Comparison of ENCODE assay signal across 12 mouse cellular contexts in genomic region chr19:4196548-4196947, GRCm38 (mm10). TPM values are rescaled to one million over a fixed set of nuclear protein-coding genes. Genes with fewer than 3 reads are reported as not detected.
DNase-seq lines count a peak whose midpoint lies in the region; ATAC-seq and TF ChIP-seq lines count a peak whose summit lies in the region.
"Had no signal": no experiment of that assay in that cellular context is flagged by ENCODE, and none has a peak within 500 bp of the region (broad histone marks: within the 10 kb centered on the region; RNA-seq: fewer than 3 reads in every experiment).

No protein-coding gene starts in this region.

- H3K27me3 ChIP-seq in lung, embryonic 14.5 days (ENCODE audit: insufficient read depth, low read length) = no peaks in the 10 kb centered on the region
- no peaks in the 10 kb centered on the region for H3K27me3 ChIP-seq in embryonic facial prominence, embryonic 10.5 days (replicated peaks; ENCODE audit: low read depth, poor library complexity, severe bottlenecking)
- H3K27me3 ChIP-seq in limb, embryonic 15.5 days = no peaks in the 10 kb centered on the region
- H3K27me3 ChIP-seq: hindbrain, embryonic 15.5 days had no signal

- no peak overlapping the region for H3K4me3 ChIP-seq in gastrocnemius, adult 2 months
- no peak overlapping the region for H3K4me3 ChIP-seq in lung, embryonic 14.5 days (ENCODE audit: low read depth, low read length)
- no peak overlapping the region for H3K4me3 ChIP-seq in lung, adult 2 months (replicated peaks; ENCODE audit: extremely low read depth, low read depth, low read length)
- H3K4me3 ChIP-seq in embryonic facial prominence, embryonic 10.5 days = 0 out of 2 replicates have a peak overlapping the region, but pooled peaks have one; percentile 19
- H3K4me3 ChIP-seq in limb, embryonic 15.5 days = no peak overlapping the region
- H3K4me3 ChIP-seq: hindbrain, embryonic 15.5 days; left cerebral cortex, adult 2 months had no signal

- intact Hi-C loops in gastrocnemius, adult 2 months (cut with DNase I) = no loop called here

- H3K4me2 ChIP-seq in lung, embryonic 14.5 days = no peak overlapping the region
- no peak overlapping the region for H3K4me2 ChIP-seq in limb, embryonic 15.5 days
- H3K4me2 ChIP-seq: hindbrain, embryonic 15.5 days had no signal

- peaks cover 68% of the 10 kb centered on the region for H3K36me3 ChIP-seq in lung, embryonic 14.5 days (ENCODE audit: insufficient read depth)
- peaks cover 77% of the 10 kb centered on the region for H3K36me3 ChIP-seq in embryonic facial prominence, embryonic 10.5 days (replicated peaks)
- peaks cover 60% of the 10 kb centered on the region for H3K36me3 ChIP-seq in limb, embryonic 15.5 days

- peaks cover 15% of the 10 kb centered on the region for H3K4me1 ChIP-seq in lung, embryonic 14.5 days (ENCODE audit: insufficient read depth)
- H3K4me1 ChIP-seq in lung, adult 2 months (ENCODE audit: control insufficient read depth, insufficient read depth, low read length) = peaks cover 19% of the 10 kb centered on the region
- peaks cover 62% of the 10 kb centered on the region for H3K4me1 ChIP-seq in embryonic facial prominence, embryonic 10.5 days
- H3K4me1 ChIP-seq in limb, embryonic 15.5 days = peaks cover 60% of the 10 kb centered on the region

- no peak for ATAC-seq in lung, embryonic 14.5 days (ENCODE audit: insufficient read depth)
- no peak for ATAC-seq in limb, embryonic 15.5 days (ENCODE audit: insufficient number of reproducible peaks, low FRiP score, low TSS enrichment, low read depth)

- H3K9me3 ChIP-seq in lung, embryonic 14.5 days (ENCODE audit: low read depth, low read length) = no peaks in the 10 kb centered on the region
- H3K9me3 ChIP-seq in embryonic facial prominence, embryonic 10.5 days = no peaks in the 10 kb centered on the region
- no peaks in the 10 kb centered on the region for H3K9me3 ChIP-seq in limb, embryonic 15.5 days
- H3K9me3 ChIP-seq: hindbrain, embryonic 15.5 days had no signal

- TF ChIP-seq POLR2A in lung, adult 2 months (IDR thresholded peaks at IDR 0.05; ENCODE audit: borderline replicate concordance, extremely low read depth, low read depth, low read length) = no peak

- TF ChIP-seq CTCF in gastrocnemius, adult 2 months (IDR thresholded peaks at IDR 0.05) = no peak
- TF ChIP-seq CTCF in lung, embryonic 14.5 days (IDR thresholded peaks at IDR 0.05; ENCODE audit: low read depth) = no peak
- TF ChIP-seq CTCF in lung, adult 2 months (IDR thresholded peaks at IDR 0.05; ENCODE audit: insufficient read depth, low read length) = no peak

- peak; percentile 46 for DNase-seq in gastrocnemius, adult 2 months
- DNase-seq in gastrocnemius, postnatal 10 days = no peak
- DNase-seq in lung, embryonic 14.5 days = peak; percentile 15
- DNase-seq in lung, adult 2 months = no peak
- DNase-seq in embryonic facial prominence, embryonic 10.5 days (ENCODE audit: low spot score) = no peak
- DNase-seq in gastrocnemius, postnatal 4 days (ENCODE audit: low spot score in 2 of 2) = no peak
- DNase-seq: right cerebral cortex, postnatal 14 days; thymus, adult 18-20 months had no signal

- no peak overlapping the region for H3K9ac ChIP-seq in lung, embryonic 14.5 days
- H3K9ac ChIP-seq in limb, embryonic 15.5 days = no peak overlapping the region
- H3K9ac ChIP-seq: hindbrain, embryonic 15.5 days had no signal

- WGBS in lung, embryonic 14.5 days = 44% methylated on average over 5 of the region's 5 CpGs
- WGBS in lung, adult 2 months = 16% methylated on average over 5 of the region's 5 CpGs
- 49% methylated on average over 5 of the region's 5 CpGs for WGBS in embryonic facial prominence, embryonic 10.5 days
- WGBS in limb, embryonic 15.5 days = 10% methylated on average over 5 of the region's 5 CpGs

- H3K27ac ChIP-seq in gastrocnemius, adult 2 months = no peak overlapping the region
- no peak overlapping the region for H3K27ac ChIP-seq in lung, embryonic 14.5 days (ENCODE audit: low read depth)
- H3K27ac ChIP-seq in embryonic facial prominence, embryonic 10.5 days (replicated peaks) = peak overlapping the region; percentile 32; the same call in 1 of the 2 replicates
- peak overlapping the region; percentile 30 for H3K27ac ChIP-seq in limb, embryonic 15.5 days
- H3K27ac ChIP-seq: hindbrain, embryonic 15.5 days; left cerebral cortex, adult 2 months had no signal

RNA-seq across cellular contexts. Expression of gene Ppp1ca, which starts 4.7 kb away (rescaled TPM):
- 100 to 1,000 TPM; 201 to 214 TPM for total RNA-seq in gastrocnemius, adult 2 months (2021)
- total RNA-seq in gastrocnemius, postnatal 10 days (2021) = 100 to 1,000 TPM; 339 to 348 TPM
- polyA plus RNA-seq in lung, embryonic 14.5 days (2014; fragmentation: Nextera tagmentation; extraction: Ambion mirVana) = 960 and 994 TPM in 2 replicates
- 373 and 384 TPM in 2 replicates for polyA plus RNA-seq in lung, adult 2 months (2012; rRNA removed)
- 1,000 and 1,025 TPM in 2 replicates for polyA plus RNA-seq in embryonic facial prominence, embryonic 10.5 days (2016; fragmentation: Nextera tagmentation; extraction: Ambion mirVana)
- polyA plus RNA-seq in limb, embryonic 15.5 days (2015; fragmentation: Nextera tagmentation; extraction: Ambion mirVana) = 759 and 834 TPM in 2 replicates
- total RNA-seq in gastrocnemius, postnatal 4 days (2021) = 100 to 1,000 TPM; 432 to 472 TPM

RNA-seq across cellular contexts. Expression of gene Rad9a, which starts 4.9 kb away (rescaled TPM):
- 1 to 10 TPM; 2.8 to 3.4 TPM for total RNA-seq in gastrocnemius, adult 2 months (2021)
- 1 to 10 TPM; 4.1 to 6.0 TPM for total RNA-seq in gastrocnemius, postnatal 10 days (2021)
- 42.1 and 47.4 TPM in 2 replicates for polyA plus RNA-seq in lung, embryonic 14.5 days (2014; fragmentation: Nextera tagmentation; extraction: Ambion mirVana)
- polyA plus RNA-seq in lung, adult 2 months (2012; rRNA removed) = 32.3 and 36.9 TPM in 2 replicates
- 58.1 and 58.2 TPM in 2 replicates for polyA plus RNA-seq in embryonic facial prominence, embryonic 10.5 days (2016; fragmentation: Nextera tagmentation; extraction: Ambion mirVana)
- polyA plus RNA-seq in limb, embryonic 15.5 days (2015; fragmentation: Nextera tagmentation; extraction: Ambion mirVana) = 31.6 and 33.5 TPM in 2 replicates
- total RNA-seq in gastrocnemius, postnatal 4 days (2021) = 1 to 10 TPM; 7.3 to 8.3 TPM

RNA-seq across cellular contexts. Expression of gene Tbc1d10c, which starts 5.5 kb away (rescaled TPM):
- 1 to 10 TPM; 6.7 to 6.8 TPM for total RNA-seq in gastrocnemius, adult 2 months (2021)
- total RNA-seq in gastrocnemius, postnatal 10 days (2021) = 1 to 10 TPM; 3.2 to 3.8 TPM
- polyA plus RNA-seq in lung, embryonic 14.5 days (2014; fragmentation: Nextera tagmentation; extraction: Ambion mirVana) = 1.8 and 2.4 TPM in 2 replicates
- 23.6 and 24.2 TPM in 2 replicates for polyA plus RNA-seq in lung, adult 2 months (2012; rRNA removed)
- polyA plus RNA-seq in embryonic facial prominence, embryonic 10.5 days (2016; fragmentation: Nextera tagmentation; extraction: Ambion mirVana) = 0.57 and 1.4 TPM in 2 replicates
- polyA plus RNA-seq in limb, embryonic 15.5 days (2015; fragmentation: Nextera tagmentation; extraction: Ambion mirVana) = 3.9 and 4.5 TPM in 2 replicates
- 1 to 10 TPM; 5.1 to 5.2 TPM for total RNA-seq in gastrocnemius, postnatal 4 days (2021)

RNA-seq across cellular contexts. Expression of gene Clcf1, which starts 17.5 kb away (rescaled TPM):
- total RNA-seq in gastrocnemius, adult 2 months (2021) = under 1 TPM; 0.38 to 0.89 TPM
- 1 to 10 TPM in 1 of 2 experiments, under 1 TPM in 1; 0.47 to 2.2 TPM for total RNA-seq in gastrocnemius, postnatal 10 days (2021)
- polyA plus RNA-seq in lung, embryonic 14.5 days (2014; fragmentation: Nextera tagmentation; extraction: Ambion mirVana) = 4.4 and 5.0 TPM in 2 replicates
- polyA plus RNA-seq in lung, adult 2 months (2012; rRNA removed) = 34.0 and 42.0 TPM in 2 replicates
- 2.8 and 3.3 TPM in 2 replicates for polyA plus RNA-seq in embryonic facial prominence, embryonic 10.5 days (2016; fragmentation: Nextera tagmentation; extraction: Ambion mirVana)
- polyA plus RNA-seq in limb, embryonic 15.5 days (2015; fragmentation: Nextera tagmentation; extraction: Ambion mirVana) = 8.1 and 8.4 TPM in 2 replicates
- total RNA-seq in gastrocnemius, postnatal 4 days (2021) = 1 to 10 TPM; 1.6 to 2.7 TPM

RNA-seq across cellular contexts. Expression of gene AC109138.7, which starts 17.6 kb away (rescaled TPM):
- not detected for total RNA-seq in gastrocnemius, adult 2 months (2021)
- not detected for total RNA-seq in gastrocnemius, postnatal 10 days (2021)
- polyA plus RNA-seq in lung, embryonic 14.5 days (2014; fragmentation: Nextera tagmentation; extraction: Ambion mirVana) = not detected in 2 replicates
- not detected in 2 replicates for polyA plus RNA-seq in lung, adult 2 months (2012; rRNA removed)
- polyA plus RNA-seq in embryonic facial prominence, embryonic 10.5 days (2016; fragmentation: Nextera tagmentation; extraction: Ambion mirVana) = not detected in 2 replicates
- not detected in 2 replicates for polyA plus RNA-seq in limb, embryonic 15.5 days (2015; fragmentation: Nextera tagmentation; extraction: Ambion mirVana)
- not detected for total RNA-seq in gastrocnemius, postnatal 4 days (2021)
- total RNA-seq: left cerebral cortex, adult 2 months; MEL had no signal
- polyA plus RNA-seq: hindbrain, embryonic 15.5 days had no signal

Comparison
In these comparisons a context has a peak if more than half of its experiments do, and no peak if none do; other contexts are left out.
1. DNase-seq: peak in gastrocnemius, adult 2 months (single experiment) and lung, embryonic 14.5 days (single experiment); none in gastrocnemius, postnatal 10 days (single experiment), lung, adult 2 months (single experiment), embryonic facial prominence, embryonic 10.5 days (single experiment) and gastrocnemius, postnatal 4 days (0 of 2).
2. H3K27ac ChIP-seq: peak in embryonic facial prominence, embryonic 10.5 days (single experiment) and limb, embryonic 15.5 days (single experiment); none in gastrocnemius, adult 2 months (single experiment) and lung, embryonic 14.5 days (single experiment).